Mouse (Mus musculus) liver, adult 2 months (tissue): ENCODE measurements around the gene Wbp2nl.

Source experiments
- CTCF ChIP-seq: fragments of 200-500 bp; IDR thresholded peaks from 2 replicates; pipeline ENCODE4 v1.5.1; 2011; ENCODE audit warnings: low read depth, low read length, control low read depth
- POLR2A ChIP-seq: fragments of 200-500 bp; IDR thresholded peaks from 2 replicates; pipeline ENCODE4 v1.6.1; 2011; ENCODE audit warnings: low read length, control low read depth; ENCODE audit not compliant: insufficient read depth; ENCODE audit errors: extremely low read depth

- TF ChIP-seq POLR2A (no peak), CTCF (no peak)
These were observed 50.2 kb downstream of the Wbp2nl start for GRCm38 (mm10) chr15:82348999-82349341.
